Mouse (Mus musculus) sigmoid colon, adult 10 weeks (tissue): ENCODE data around the gene Cops2. TPM values are rescaled to one million over a fixed set of nuclear protein-coding genes. Genes with fewer than 3 reads are reported as not detected.

Source experiments
- polyA plus RNA-seq: library from polyadenylated mRNA; stranded (reverse); fragments of 350-450 nt; fragmentation: Illumina TruSeq; extraction: RNeasy Lipid Tissue Mini Kit (QIAGEN cat#74804); gene quantifications from one replicate; pipeline ENCODE4 v1.2.3, GENCODE M21; 2014; ENCODE audit warnings: low read depth, low replicate concordance

The Cops2 gene
- 411 TPM for polyA plus RNA-seq

GRCm38 (mm10) chr2:125858521-125859280 is at the start of gene Cops2, which contains the start of gene Galk2:
Gene Cops2, minus strand, starts transcription at chr2:125859139.
Gene Galk2, plus strand, starts transcription at chr2:125859109.

GRCm38 (mm10) chr2:125782719-125783109 is 76.2 kb downstream of the Cops2 start, which contains the start of gene Secisbp2l:
Gene Secisbp2l, minus strand, starts transcription at chr2:125782870.

Other genes starting within 250 kb of the Cops2 start
- 2.9 TPM for gene Cep152, start 234.0 kb downstream of the Cops2 start, polyA plus RNA-seq
- gene Eid1, start 186.0 kb downstream of the Cops2 start, polyA plus RNA-seq, result 206 TPM
- 1.5 TPM for gene Shc4, start 135.0 kb downstream of the Cops2 start, polyA plus RNA-seq
- gene Secisbp2l, start 76.3 kb downstream of the Cops2 start, polyA plus RNA-seq, result 84.6 TPM
- gene Galk2, start within 50 bp of the Cops2 start, polyA plus RNA-seq, result 128 TPM
- gene Fgf7, start 175.5 kb upstream of the Cops2 start, polyA plus RNA-seq, result 33.9 TPM